ENCODE assay signal across 15 mouse cellular contexts in genomic region chr11:22630982-22631381, GRCm38 (mm10).
DNase-seq lines count a peak whose midpoint lies in the region; ATAC-seq and TF ChIP-seq lines count a peak whose summit lies in the region.
"Had no signal": no experiment of that assay in that cellular context is flagged by ENCODE, and none has a peak within 500 bp of the region (broad histone marks: within the 10 kb centered on the region; RNA-seq: fewer than 3 reads in every experiment).

No protein-coding gene starts in this region.

- no peaks in the 10 kb centered on the region for H3K79me2 ChIP-seq in MEL (ENCODE audit: control insufficient read depth, insufficient read depth, low read length, poor library complexity)

- no peaks in the 10 kb centered on the region for H3K36me3 ChIP-seq in forebrain, embryonic 16.5 days (ENCODE audit: control insufficient read depth, insufficient read depth)
- no peaks in the 10 kb centered on the region for H3K36me3 ChIP-seq in forebrain, embryonic 15.5 days
- no peaks in the 10 kb centered on the region for H3K36me3 ChIP-seq in hindbrain, embryonic 14.5 days (replicated peaks; ENCODE audit: control insufficient read depth, insufficient read depth)
- no peaks in the 10 kb centered on the region for H3K36me3 ChIP-seq in hindbrain, embryonic 13.5 days
- H3K36me3 ChIP-seq in MEL (ENCODE audit: control insufficient read depth in 1 of 2, insufficient read depth in 2 of 2, low read length in 2 of 2), result no peaks in the 10 kb centered on the region; a peak in 1 of 4 replicates
- H3K36me3 ChIP-seq: forebrain, embryonic 10.5 days; heart, embryonic 15.5 days; hindbrain, embryonic 10.5 days; stomach, embryonic 15.5 days had no signal

- no peak for TF ChIP-seq RAD21 in MEL (IDR thresholded peaks at IDR 0.05; ENCODE audit: low read depth, low read length)

- no peak for TF ChIP-seq EP300 in MEL (IDR thresholded peaks at IDR 0.05; ENCODE audit: low read depth in 1 of 2, low read length in 2 of 2)

- no peaks in the 10 kb centered on the region for H3K9me3 ChIP-seq in forebrain, embryonic 16.5 days (ENCODE audit: control insufficient read depth, low read length)
- H3K9me3 ChIP-seq in forebrain, embryonic 15.5 days, result no peaks in the 10 kb centered on the region
- H3K9me3 ChIP-seq in hindbrain, embryonic 14.5 days (ENCODE audit: control insufficient read depth, low read length), result no peaks in the 10 kb centered on the region
- H3K9me3 ChIP-seq in hindbrain, embryonic 13.5 days, result no peaks in the 10 kb centered on the region
- no peaks in the 10 kb centered on the region for H3K9me3 ChIP-seq in MEL (replicated peaks; ENCODE audit: insufficient read depth, low read length)
- H3K9me3 ChIP-seq: forebrain, embryonic 10.5 days; heart, embryonic 15.5 days; hindbrain, embryonic 10.5 days; stomach, embryonic 15.5 days had no signal

- TF ChIP-seq POLR2A in MEL (IDR thresholded peaks at IDR 0.05; ENCODE audit: control insufficient read depth in 1 of 2, insufficient read depth in 1 of 2, low read depth in 1 of 2, low read length in 2 of 2, poor library complexity in 1 of 2), result no peak

- H3K9ac ChIP-seq in forebrain, embryonic 16.5 days (replicated peaks; ENCODE audit: low read depth, low read length), result no peak overlapping the region
- H3K9ac ChIP-seq in forebrain, embryonic 15.5 days (replicated peaks), result no peak overlapping the region
- no peak overlapping the region for H3K9ac ChIP-seq in hindbrain, embryonic 14.5 days
- no peak overlapping the region for H3K9ac ChIP-seq in hindbrain, embryonic 13.5 days
- H3K9ac ChIP-seq in MEL (ENCODE audit: control insufficient read depth, low read depth, low read length, poor library complexity, severe bottlenecking), result 0 out of 2 replicates have a peak overlapping the region, but pooled peaks have one; percentile 17
- H3K9ac ChIP-seq: stomach, embryonic 15.5 days had no signal

- ATAC-seq in forebrain, embryonic 16.5 days, result 0 out of 2 replicates have a peak, but pooled peaks have one; percentile 22
- ATAC-seq in forebrain, embryonic 15.5 days (replicated peaks), result no peak
- peak; percentile 9; the same call in 1 of the 2 replicates for ATAC-seq in hindbrain, embryonic 14.5 days (ENCODE audit: low FRiP score)
- ATAC-seq in hindbrain, embryonic 13.5 days (ENCODE audit: low FRiP score), result no peak
- no peak for ATAC-seq in megakaryocyte, adult 5-6 weeks (ENCODE audit: poor library complexity, severe bottlenecking)

- H3K27ac ChIP-seq in forebrain, embryonic 16.5 days (ENCODE audit: low read length), result no peak overlapping the region
- no peak overlapping the region for H3K27ac ChIP-seq in forebrain, embryonic 15.5 days (replicated peaks)
- H3K27ac ChIP-seq in hindbrain, embryonic 14.5 days, result no peak overlapping the region
- no peak overlapping the region for H3K27ac ChIP-seq in hindbrain, embryonic 13.5 days
- H3K27ac ChIP-seq in layer of hippocampus, adult 2 months, result peak overlapping the region; percentile 54; the same call in 1 of the 2 replicates
- no peak overlapping the region for H3K27ac ChIP-seq in MEL (ENCODE audit: control insufficient read depth, low read depth, low read length)

- no peak overlapping the region for H3K4me2 ChIP-seq in forebrain, embryonic 16.5 days (ENCODE audit: low read length)
- no peak overlapping the region for H3K4me2 ChIP-seq in forebrain, embryonic 15.5 days (replicated peaks)
- no peak overlapping the region for H3K4me2 ChIP-seq in hindbrain, embryonic 14.5 days (replicated peaks)
- H3K4me2 ChIP-seq in hindbrain, embryonic 13.5 days, result no peak overlapping the region

- no peak for TF ChIP-seq CTCF in layer of hippocampus, adult 2 months (conservative IDR thresholded peaks at IDR 0.05)
- TF ChIP-seq CTCF in MEL (IDR thresholded peaks at IDR 0.05 in 2 of 3, conservative IDR thresholded peaks at IDR 0.05 in 1 of 3; ENCODE audit: control insufficient read depth in 1 of 3, insufficient read depth in 1 of 3, low read depth in 2 of 3, low read length in 3 of 3, poor library complexity in 1 of 3, severe bottlenecking in 1 of 3), result no peak

- no peak overlapping the region for H3K4me3 ChIP-seq in forebrain, embryonic 16.5 days (replicated peaks; ENCODE audit: low read length)
- H3K4me3 ChIP-seq in forebrain, embryonic 15.5 days, result no peak overlapping the region
- H3K4me3 ChIP-seq in hindbrain, embryonic 14.5 days (replicated peaks; ENCODE audit: low read length), result no peak overlapping the region
- no peak overlapping the region for H3K4me3 ChIP-seq in hindbrain, embryonic 13.5 days
- no peak overlapping the region for H3K4me3 ChIP-seq in layer of hippocampus, adult 2 months
- peak overlapping the region in 1 of 2 experiments; percentile 7; a peak in 1 of 4 replicates for H3K4me3 ChIP-seq in MEL (ENCODE audit: control insufficient read depth in 1 of 2, insufficient read depth in 1 of 2, low read depth in 2 of 2, low read length in 2 of 2)
- H3K4me3 ChIP-seq: forebrain, embryonic 10.5 days; hindbrain, embryonic 10.5 days; stomach, embryonic 15.5 days had no signal

- no peak for DNase-seq in hindbrain, embryonic 14.5 days (ENCODE audit: low spot score)
- no peak for DNase-seq in layer of hippocampus, adult 2 months (ENCODE audit: low spot score in 2 of 2)
- DNase-seq in layer of hippocampus, postnatal 10 days (ENCODE audit: low spot score in 2 of 2), result no peak
- DNase-seq in MEL (ENCODE audit: low read depth, low spot score), result no peak
- DNase-seq: cerebellum, adult 11-12 months; thymus, adult 18-20 months; thymus, postnatal 36 days had no signal

- 72% methylated on average over 5 of the region's 5 CpGs for WGBS in forebrain, embryonic 16.5 days
- 70% methylated on average over 5 of the region's 5 CpGs for WGBS in forebrain, embryonic 15.5 days
- 80% methylated on average over 5 of the region's 5 CpGs for WGBS in hindbrain, embryonic 14.5 days
- WGBS in hindbrain, embryonic 13.5 days, result 79% methylated on average over 5 of the region's 5 CpGs

- H3K4me1 ChIP-seq in forebrain, embryonic 16.5 days (replicated peaks; ENCODE audit: control insufficient read depth, insufficient read depth, low read length), result peaks cover 3% of the 10 kb centered on the region
- peaks cover 6% of the 10 kb centered on the region; the same call in 1 of the 2 replicates for H3K4me1 ChIP-seq in forebrain, embryonic 15.5 days
- peaks cover 4% of the 10 kb centered on the region; the same call in 1 of the 2 replicates for H3K4me1 ChIP-seq in hindbrain, embryonic 14.5 days (replicated peaks; ENCODE audit: control insufficient read depth, insufficient read depth, low read length)
- H3K4me1 ChIP-seq in hindbrain, embryonic 13.5 days (replicated peaks), result peaks cover 8% of the 10 kb centered on the region; the same call in 1 of the 2 replicates
- H3K4me1 ChIP-seq in MEL (ENCODE audit: control insufficient read depth in 1 of 2, insufficient read depth in 2 of 2, low read length in 2 of 2), result peaks cover 0 to 5% of the 10 kb centered on the region in 2 experiments; a peak in 1 of 4 replicates

- H3K27me3 ChIP-seq in forebrain, embryonic 16.5 days (replicated peaks; ENCODE audit: control insufficient read depth, insufficient read depth, low read length), result no peaks in the 10 kb centered on the region
- no peaks in the 10 kb centered on the region for H3K27me3 ChIP-seq in forebrain, embryonic 15.5 days
- H3K27me3 ChIP-seq in hindbrain, embryonic 14.5 days (ENCODE audit: control insufficient read depth, insufficient read depth, low read length), result no peaks in the 10 kb centered on the region
- H3K27me3 ChIP-seq in hindbrain, embryonic 13.5 days, result no peaks in the 10 kb centered on the region
- no peaks in the 10 kb centered on the region for H3K27me3 ChIP-seq in MEL (ENCODE audit: control insufficient read depth in 1 of 2, insufficient read depth in 2 of 2, low read length in 2 of 2)
- H3K27me3 ChIP-seq: heart, embryonic 15.5 days; stomach, embryonic 15.5 days had no signal

TF ChIP-seq in MEL, 35 proteins besides CTCF, POLR2A, EP300 and RAD21:
- no peak for TF ChIP-seq TCF12 (IDR thresholded peaks at IDR 0.05; ENCODE audit: low read depth, low read length)

Comparison
In these comparisons a context has a peak if more than half of its experiments do, and no peak if none do; other contexts are left out.
1. ATAC-seq: peak in forebrain, embryonic 16.5 days (single experiment) and hindbrain, embryonic 14.5 days (single experiment); none in forebrain, embryonic 15.5 days (single experiment), hindbrain, embryonic 13.5 days (single experiment) and megakaryocyte, adult 5-6 weeks (single experiment).